Mouse (Mus musculus) liver, embryonic 14.5 days (tissue): ENCODE measurements around the gene Smco3.

Experiments
- CTCF ChIP-seq: IDR thresholded peaks from 2 replicates; pipeline ENCODE4 v1.5.1; 2016; ENCODE audit warnings: antibody characterized with exemption, low read depth, control low read depth
- EP300 ChIP-seq: IDR thresholded peaks from 2 replicates; pipeline ENCODE4 v1.6.1; 2016; ENCODE audit warnings: antibody characterized with exemption, low read depth

DNA sequence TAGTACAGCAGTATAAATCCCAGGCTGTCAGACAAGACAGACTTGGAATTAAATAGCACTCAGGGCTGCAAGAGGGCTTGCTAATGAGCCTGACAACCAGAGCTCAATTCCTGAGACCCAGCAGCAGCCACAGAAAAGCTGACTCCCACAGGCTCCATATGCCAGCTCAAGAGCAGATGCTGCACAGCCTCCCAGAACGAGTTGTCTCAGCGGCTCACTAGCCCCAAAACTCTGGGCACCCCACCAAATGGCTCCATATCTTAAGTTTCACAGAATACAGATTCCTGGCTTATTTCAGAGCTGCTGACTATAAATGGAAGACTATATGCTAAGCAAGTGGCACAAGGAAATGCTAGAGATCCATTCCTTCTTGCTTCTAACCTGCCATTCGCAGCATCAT, 17.7 kb downstream of the Smco3 start:
- no peak for TF ChIP-seq CTCF
- TF ChIP-seq EP300, result no peak
